Mouse (Mus musculus): ENCODE measurements around the gene Tpra1.

Tpra1 gene

GRCm38 (mm10) chr6:88890832-88891231, 11.2 kb upstream of the Tpra1 start:
- DNase-seq (ENCODE audit: low spot score), result no peak

GRCm38 (mm10) chr6:88893559-88893958, 8.5 kb upstream of the Tpra1 start:
- peak; percentile 84 for DNase-seq (ENCODE audit: low spot score)

- DNase-seq (ENCODE audit: low spot score), result no peak
These were observed 6.1 kb upstream of the Tpra1 start for GRCm38 (mm10) chr6:88895943-88896342.

GRCm38 (mm10) chr6:88897246-88897645, 4.8 kb upstream of the Tpra1 start:
- no peak for DNase-seq (ENCODE audit: low spot score)

GRCm38 (mm10) chr6:88898534-88899048, 3.5 kb upstream of the Tpra1 start, which contains the start of gene Mcm2:
TSS of gene Mcm2 (minus strand) at chr6:88898780.
- DNase-seq (ENCODE audit: low spot score), result peak; percentile 98

GRCm38 (mm10) chr6:88899086-88899485, 3.0 kb upstream of the Tpra1 start:
- DNase-seq (ENCODE audit: low spot score), result no peak

GRCm38 (mm10) chr6:88899628-88900027, 2.4 kb upstream of the Tpra1 start:
- no peak for DNase-seq (ENCODE audit: low spot score)

- no peak for DNase-seq (ENCODE audit: low spot score)
These were observed 580 bp upstream of the Tpra1 start for GRCm38 (mm10) chr6:88901471-88901870.

- DNase-seq (ENCODE audit: low spot score), result no peak
These were observed 1.7 kb downstream of the Tpra1 start for GRCm38 (mm10) chr6:88903708-88904107.

GRCm38 (mm10) chr6:88904456-88904974, 2.5 kb downstream of the Tpra1 start:
- DNase-seq (ENCODE audit: low spot score), result no peak

- DNase-seq (ENCODE audit: low spot score), result no peak
These were observed 3.0 kb downstream of the Tpra1 start for GRCm38 (mm10) chr6:88905042-88905441.

GRCm38 (mm10) chr6:88906369-88907108, 4.5 kb downstream of the Tpra1 start:
- DNase-seq (ENCODE audit: low spot score), result no peak

GRCm38 (mm10) chr6:88909151-88909550, 7.1 kb downstream of the Tpra1 start:
- no peak for DNase-seq (ENCODE audit: low spot score)

- no peak for DNase-seq (ENCODE audit: low spot score)
These were observed 11.0 kb downstream of the Tpra1 start for GRCm38 (mm10) chr6:88913022-88913421.

- no peak for DNase-seq (ENCODE audit: low spot score)
These were observed 11.4 kb downstream of the Tpra1 start for GRCm38 (mm10) chr6:88913440-88913839.

- no peak for DNase-seq (ENCODE audit: low spot score)
These were observed 12.7 kb downstream of the Tpra1 start for GRCm38 (mm10) chr6:88914799-88915198.

GRCm38 (mm10) chr6:88915510-88915909, 13.5 kb downstream of the Tpra1 start:
- DNase-seq (ENCODE audit: low spot score), result no peak

- no peak for DNase-seq (ENCODE audit: low spot score)
These were observed 14.1 kb downstream of the Tpra1 start for GRCm38 (mm10) chr6:88916153-88916552.

GRCm38 (mm10) chr6:88918802-88919201, 16.8 kb downstream of the Tpra1 start:
- no peak for DNase-seq (ENCODE audit: low spot score)

- DNase-seq (ENCODE audit: low spot score), result peak; percentile 79
These were observed 22.6 kb downstream of the Tpra1 start for GRCm38 (mm10) chr6:88924502-88925275.

GRCm38 (mm10) chr6:88925640-88926205, 23.7 kb downstream of the Tpra1 start:
- no peak for DNase-seq (ENCODE audit: low spot score)

GRCm38 (mm10) chr6:88926870-88927269, 24.8 kb downstream of the Tpra1 start:
- DNase-seq (ENCODE audit: low spot score), result no peak

Data from testis, postnatal 10 days (tissue).